Mouse (Mus musculus): ENCODE results near the gene Pgap3.

- TF ChIP-seq CTCF (IDR thresholded peaks at IDR 0.05; ENCODE audit: extremely low read depth, insufficient read length, insufficient replicate concordance, low read depth, low read length) (no peak), POLR2A (IDR thresholded peaks at IDR 0.05; ENCODE audit: low read depth, low read length) (no peak)
These were observed 43.5 kb downstream of the Pgap3 start for GRCm38 (mm10) chr11:98356625-98357394.
